Mouse (Mus musculus): Measurements from ENCODE around the gene Eif3c.

- TF ChIP-seq POLR2A (IDR thresholded peaks at IDR 0.05; ENCODE audit: control insufficient read depth, low read depth, low read length) (no peak), CTCF (IDR thresholded peaks at IDR 0.05; ENCODE audit: control insufficient read depth, insufficient read depth, insufficient replicate concordance, low read depth, low read length) (no peak)
These were observed 46.5 kb upstream of the Eif3c start for GRCm38 (mm10) chr7:126612736-126613135.

All from testis, adult 2 months (tissue).